Mouse (Mus musculus) embryonic facial prominence, embryonic 13.5 days (tissue): ENCODE measurements around the gene Nrde2. TPM values are rescaled to one million over a fixed set of nuclear protein-coding genes. Genes with fewer than 3 reads are reported as not detected.
A peak's percentile ranks its signal among the peaks of the same experiment; 100 is the strongest.

Experiments
- ATAC-seq: fragments of 200-750 bp; cut with Nextera tagmentation; 2 replicates; pipeline ENCODE4 v1.8.0; 2017; ENCODE audit warnings: low read depth; ENCODE audit not compliant: insufficient number of reproducible peaks, insufficient read depth, low FRiP score, low TSS enrichment
- H3K27ac ChIP-seq: fragments of 300-500 bp; sonication (generic); 2 replicates; pipeline ENCODE4 v1.5.1; 2015; ENCODE audit warnings: moderate library complexity, mild to moderate bottlenecking, inconsistent platforms
- H3K27me3 ChIP-seq: fragments of 300-500 bp; sonication (generic); 2 replicates; pipeline ENCODE4 v1.6.1; 2015; ENCODE audit warnings: mild to moderate bottlenecking, inconsistent platforms
- H3K36me3 ChIP-seq: fragments of 300-500 bp; sonication (generic); 2 replicates; pipeline ENCODE4 v1.6.1; 2015; ENCODE audit warnings: mild to moderate bottlenecking, inconsistent platforms
- H3K4me1 ChIP-seq: fragments of 300-500 bp; sonication (generic); 2 replicates; pipeline ENCODE4 v1.6.1; 2015; ENCODE audit warnings: inconsistent platforms
- H3K4me2 ChIP-seq: fragments of 300-500 bp; sonication (generic); 2 replicates; pipeline ENCODE4 v1.6.1; 2015; ENCODE audit warnings: moderate library complexity, mild to moderate bottlenecking, inconsistent platforms
- H3K4me3 ChIP-seq: fragments of 300-500 bp; sonication (generic); 2 replicates; pipeline ENCODE4 v1.5.1; 2015; ENCODE audit warnings: mild to moderate bottlenecking, inconsistent platforms
- H3K9ac ChIP-seq: fragments of 300-500 bp; sonication (generic); 2 replicates; pipeline ENCODE4 v1.6.1; 2015; ENCODE audit warnings: mild to moderate bottlenecking, inconsistent platforms
- H3K9me3 ChIP-seq: fragments of 300-500 bp; sonication (generic); 2 replicates; pipeline ENCODE4 v1.6.1; 2016; ENCODE audit warnings: inconsistent platforms
- WGBS: fragments of 180-500 bp; shearing (Covaris S2); methylation state at CpG from one replicate; pipeline ENCODE4 v1.1.7; 2015; ENCODE audit warnings: mixed read lengths; 5-methylcytosine and 5-hydroxymethylcytosine counted together
- polyA plus RNA-seq: library from polyadenylated mRNA; unstranded; fragments of >200 nt; fragmentation: Nextera tagmentation; extraction: Ambion mirVana; gene quantifications from 2 replicates; pipeline ENCODE4 v1.2.1, GENCODE M21; 2015

Gene Nrde2
- 14.9 and 15.2 TPM in 2 replicates for polyA plus RNA-seq

GRCm38 (mm10) chr12:100159261-100159975 lies at the start of gene Nrde2:
Gene Nrde2, minus strand, starts transcription at chr12:100159653.
- Histone ChIP-seq H3K4me2 (peak within 1 kb of the TSS; percentile 69), H3K36me3 (peaks cover 17% of the 10 kb centered on the region), H3K4me1 (peaks cover 4% of the 10 kb centered on the region; the same call in 1 of the 2 replicates), H3K4me3 (peak within 1 kb of the TSS; percentile 49), H3K9ac (peak within 1 kb of the TSS; percentile 73), H3K27ac (peak within 1 kb of the TSS; percentile 55; the same call in 1 of the 2 replicates), H3K27me3 (no peaks in the 10 kb centered on the region), H3K9me3 (no peaks in the 10 kb centered on the region)
- WGBS: under 1% methylated on average over 26 of the region's 26 CpGs
- ATAC-seq: peak; percentile 99

GRCm38 (mm10) chr12:100206926-100207325 lies 47.5 kb upstream of the Nrde2 start:
- H3K9me3 ChIP-seq: no peaks in the 10 kb centered on the region
- no peak overlapping the region for H3K27ac ChIP-seq
- no peak overlapping the region for H3K4me3 ChIP-seq
- peaks cover 75% of the 10 kb centered on the region for H3K36me3 ChIP-seq
- 93% methylated on average over 5 of the region's 5 CpGs for WGBS
- peaks cover 39% of the 10 kb centered on the region for H3K4me1 ChIP-seq
- no peak for ATAC-seq
- H3K9ac ChIP-seq: no peak overlapping the region
- no peaks in the 10 kb centered on the region for H3K27me3 ChIP-seq
- no peak overlapping the region for H3K4me2 ChIP-seq

- no peak overlapping the region for H3K4me3 ChIP-seq
- no peak overlapping the region for H3K9ac ChIP-seq
- H3K36me3 ChIP-seq: peaks cover 75% of the 10 kb centered on the region
- H3K27me3 ChIP-seq: no peaks in the 10 kb centered on the region
- H3K9me3 ChIP-seq: no peaks in the 10 kb centered on the region
- 92% methylated on average over 3 of the region's 3 CpGs for WGBS
- H3K4me2 ChIP-seq: no peak overlapping the region
- ATAC-seq: no peak
- H3K4me1 ChIP-seq: peaks cover 41% of the 10 kb centered on the region
- H3K27ac ChIP-seq: no peak overlapping the region
Observed at GRCm38 (mm10) chr12:100206521-100206920, 47.1 kb upstream of the Nrde2 start.

GRCm38 (mm10) chr12:100205156-100205555 lies 45.7 kb upstream of the Nrde2 start:
- Histone ChIP-seq H3K9me3 (no peaks in the 10 kb centered on the region), H3K36me3 (peaks cover 75% of the 10 kb centered on the region), H3K4me3 (no peak overlapping the region), H3K4me2 (no peak overlapping the region), H3K27ac (no peak overlapping the region), H3K9ac (no peak overlapping the region), H3K4me1 (peaks cover 33% of the 10 kb centered on the region), H3K27me3 (no peaks in the 10 kb centered on the region)
- 93% methylated on average over 8 of the region's 8 CpGs for WGBS
- no peak for ATAC-seq

- ATAC-seq: no peak
- H3K4me1 ChIP-seq: peaks cover 32% of the 10 kb centered on the region
- H3K4me3 ChIP-seq: no peak overlapping the region
- peaks cover 64% of the 10 kb centered on the region for H3K36me3 ChIP-seq
- no peaks in the 10 kb centered on the region for H3K27me3 ChIP-seq
- H3K4me2 ChIP-seq: no peak overlapping the region
- no peak overlapping the region for H3K9ac ChIP-seq
- 26% methylated on average over 3 of the region's 3 CpGs for WGBS
- H3K9me3 ChIP-seq: no peaks in the 10 kb centered on the region
- H3K27ac ChIP-seq: no peak overlapping the region
Observed at GRCm38 (mm10) chr12:100203759-100204158, 44.3 kb upstream of the Nrde2 start.

- Histone ChIP-seq H3K4me1 (peaks cover 34% of the 10 kb centered on the region), H3K4me3 (peak overlapping the region; percentile 85), H3K36me3 (peaks cover 46% of the 10 kb centered on the region), H3K9me3 (no peaks in the 10 kb centered on the region), H3K27ac (no peak overlapping the region), H3K27me3 (no peaks in the 10 kb centered on the region), H3K9ac (no peak overlapping the region; the same call in 1 of the 2 replicates), H3K4me2 (peak overlapping the region; percentile 94)
- 0 out of 2 replicates have a peak, but pooled peaks have one; percentile 13 for ATAC-seq
- 1% methylated on average over 13 of the region's 13 CpGs for WGBS
Observed at GRCm38 (mm10) chr12:100201838-100202237, 42.4 kb upstream of the Nrde2 start.

- Histone ChIP-seq H3K27me3 (no peaks in the 10 kb centered on the region), H3K27ac (no peak overlapping the region), H3K36me3 (peaks cover 41% of the 10 kb centered on the region), H3K4me1 (peaks cover 34% of the 10 kb centered on the region), H3K4me2 (peak overlapping the region; percentile 94), H3K4me3 (peak overlapping the region; percentile 85), H3K9me3 (no peaks in the 10 kb centered on the region), H3K9ac (peak overlapping the region; percentile 94)
- 32% methylated on average over 4 of the region's 4 CpGs for WGBS
- ATAC-seq: no peak
Observed at GRCm38 (mm10) chr12:100201363-100201711, 41.9 kb upstream of the Nrde2 start.

GRCm38 (mm10) chr12:100200645-100201362 lies 41.4 kb upstream of the Nrde2 start:
- Histone ChIP-seq H3K27me3 (no peaks in the 10 kb centered on the region), H3K4me3 (peak overlapping the region; percentile 85), H3K9ac (peak overlapping the region; percentile 94), H3K27ac (peak overlapping the region; percentile 91), H3K36me3 (peaks cover 36% of the 10 kb centered on the region), H3K4me2 (peak overlapping the region; percentile 94), H3K4me1 (peaks cover 34% of the 10 kb centered on the region), H3K9me3 (no peaks in the 10 kb centered on the region)
- 6% methylated on average over 29 of the region's 29 CpGs for WGBS
- ATAC-seq: 0 out of 2 replicates have a peak, but pooled peaks have one; percentile 2

- WGBS: under 1% methylated on average over 50 of the region's 86 CpGs
Observed at GRCm38 (mm10) chr12:100199891-100200644, 40.6 kb upstream of the Nrde2 start.

GRCm38 (mm10) chr12:100198967-100199660 lies 39.7 kb upstream of the Nrde2 start, which contains the start of gene Calm1:
Gene Calm1, plus strand, starts transcription at chr12:100199435.
- Histone ChIP-seq H3K27me3 (no peaks in the 10 kb centered on the region), H3K4me2 (peak within 1 kb of the TSS; percentile 94), H3K9ac (peak within 1 kb of the TSS; percentile 94), H3K4me1 (peaks cover 34% of the 10 kb centered on the region), H3K4me3 (peak within 1 kb of the TSS; percentile 85), H3K36me3 (peaks cover 19% of the 10 kb centered on the region), H3K9me3 (no peaks in the 10 kb centered on the region), H3K27ac (peak within 1 kb of the TSS; percentile 91)
- under 1% methylated on average over 58 of the region's 58 CpGs for WGBS
- ATAC-seq: peak; percentile 85

More at GRCm38 (mm10) chr12:100199891-100200644, 40.6 kb upstream of the Nrde2 start:
- peak; percentile 69 for ATAC-seq
- H3K36me3 ChIP-seq: peaks cover 28% of the 10 kb centered on the region
- H3K4me3 ChIP-seq: peak overlapping the region; percentile 85
- H3K9me3 ChIP-seq: no peaks in the 10 kb centered on the region
- H3K27me3 ChIP-seq: no peaks in the 10 kb centered on the region
- H3K4me2 ChIP-seq: peak overlapping the region; percentile 94
- peaks cover 34% of the 10 kb centered on the region for H3K4me1 ChIP-seq
- peak overlapping the region; percentile 94 for H3K9ac ChIP-seq
- peak overlapping the region; percentile 91 for H3K27ac ChIP-seq

- Histone ChIP-seq H3K9ac (no peak overlapping the region), H3K4me2 (no peak overlapping the region), H3K4me3 (no peak overlapping the region), H3K36me3 (no peaks in the 10 kb centered on the region), H3K27me3 (no peaks in the 10 kb centered on the region), H3K4me1 (peaks cover 12% of the 10 kb centered on the region), H3K9me3 (no peaks in the 10 kb centered on the region), H3K27ac (no peak overlapping the region)
- ATAC-seq: no peak
- WGBS: 45% methylated on average over 7 of the region's 7 CpGs
Observed at GRCm38 (mm10) chr12:100196786-100197185, 37.3 kb upstream of the Nrde2 start.
